Mouse (Mus musculus) myocyte (in vitro differentiated cells): ENCODE results near the gene Ezh1.

ENCODE experiments used
- CEBPB ChIP-seq: IDR thresholded peaks from 2 replicates; pipeline ENCODE4 v1.6.1; 2011; ENCODE audit warnings: mild to moderate bottlenecking, moderate library complexity; ENCODE audit not compliant: poor library complexity, insufficient read depth, severe bottlenecking
- E2F4 ChIP-seq: IDR thresholded peaks from one replicate; pipeline ENCODE4 v1.6.1; 2011; ENCODE audit warnings: mild to moderate bottlenecking, control low read depth, moderate library complexity; ENCODE audit not compliant: insufficient read depth
- MAX ChIP-seq: IDR thresholded peaks from one replicate; pipeline ENCODE4 v1.6.1; 2011; ENCODE audit warnings: low read depth, mild to moderate bottlenecking, control low read depth
- MYOD1 ChIP-seq, 3 experiments: IDR thresholded peaks; one replicate each; pipeline ENCODE4 v1.6.1; 2011; ENCODE audit warnings: control low read depth in 2 of 3, low read depth in 2 of 3, mild to moderate bottlenecking in 2 of 3, moderate library complexity in 1 of 3; ENCODE audit not compliant: insufficient read length in 2 of 3, control insufficient read depth in 1 of 3
- MYOG ChIP-seq, 3 experiments: IDR thresholded peaks; one replicate each; pipeline ENCODE4 v1.6.1; 2011; ENCODE audit warnings: control low read depth in 2 of 3, low read depth in 2 of 3, mild to moderate bottlenecking in 2 of 3; ENCODE audit not compliant: insufficient read length in 2 of 3, control insufficient read depth in 1 of 3, insufficient read depth in 1 of 3
- POLR2A ChIP-seq: IDR thresholded peaks from one replicate; pipeline ENCODE4 v1.6.1; 2011; ENCODE audit warnings: low read depth, mild to moderate bottlenecking, control low read depth, moderate library complexity; ENCODE audit not compliant: insufficient read length
- POLR2AphosphoS2 ChIP-seq: IDR thresholded peaks from one replicate; pipeline ENCODE4 v1.6.1; 2011; ENCODE audit warnings: low read depth, control low read depth; ENCODE audit not compliant: insufficient read length
- REST ChIP-seq: IDR thresholded peaks from one replicate; pipeline ENCODE4 v1.6.1; 2011; ENCODE audit warnings: mild to moderate bottlenecking, control low read depth, moderate library complexity; ENCODE audit not compliant: insufficient read depth, insufficient read length
- SRF ChIP-seq: IDR thresholded peaks from one replicate; pipeline ENCODE4 v1.6.1; 2011; ENCODE audit warnings: low read depth; ENCODE audit not compliant: control insufficient read depth, insufficient read length
- TCF12 ChIP-seq: IDR thresholded peaks from one replicate; pipeline ENCODE4 v1.6.1; 2011; ENCODE audit warnings: mild to moderate bottlenecking, control low read depth; ENCODE audit not compliant: poor library complexity, insufficient read depth, severe bottlenecking
- TCF3 ChIP-seq: IDR thresholded peaks from one replicate; pipeline ENCODE4 v1.6.1; 2011; ENCODE audit warnings: low read depth, control low read depth; ENCODE audit not compliant: insufficient read length
- USF1 ChIP-seq: IDR thresholded peaks from one replicate; pipeline ENCODE4 v1.6.1; 2011; ENCODE audit warnings: low read depth, mild to moderate bottlenecking, control low read depth, moderate library complexity

DNA sequence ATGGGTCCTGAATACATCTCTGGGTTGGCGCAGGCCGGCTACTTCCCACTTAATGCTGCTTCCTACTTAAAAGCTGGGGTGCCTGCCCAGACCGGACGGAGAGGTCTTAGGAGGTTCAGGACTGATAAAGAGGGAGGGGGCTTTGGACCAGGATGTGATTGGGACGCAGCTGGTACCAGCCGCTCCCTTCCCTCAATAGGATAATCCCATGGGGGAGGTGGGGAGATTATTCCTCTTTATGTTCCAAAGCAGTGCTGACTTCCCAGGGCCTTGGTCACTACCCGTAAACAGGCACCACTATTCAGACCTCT lies 20.4 kb upstream of the Ezh1 start:
- TF ChIP-seq CEBPB: no peak
- no peak for TF ChIP-seq POLR2A
- no peak for TF ChIP-seq TCF3
- TF ChIP-seq MAX: no peak
- no peak for TF ChIP-seq E2F4
- TF ChIP-seq MYOD1 (IDR thresholded peaks at IDR 0.05; ENCODE audit: control insufficient read depth in 1 of 3, insufficient read length in 2 of 3, low read depth in 2 of 3): no peak
- no peak for TF ChIP-seq POLR2AphosphoS2
- no peak for TF ChIP-seq TCF12
- TF ChIP-seq USF1: no peak
- TF ChIP-seq MYOG (IDR thresholded peaks at IDR 0.05; ENCODE audit: control insufficient read depth in 1 of 3, insufficient read depth in 1 of 3, insufficient read length in 2 of 3, low read depth in 2 of 3): no peak
- TF ChIP-seq SRF: no peak
- TF ChIP-seq REST: no peak
